Mouse (Mus musculus) testis, adult 2 months (tissue): ENCODE measurements around the gene Hist3h2ba.
A peak's percentile ranks its signal among the peaks of the same experiment; 100 is the strongest.

Source experiments
- CTCF ChIP-seq: fragments of 200-500 bp; IDR thresholded peaks from 2 replicates; pipeline ENCODE4 v1.5.1; 2012; ENCODE audit warnings: low read depth, mild to moderate bottlenecking, inconsistent platforms, low read length, moderate library complexity; ENCODE audit not compliant: control insufficient read depth, insufficient read depth, insufficient replicate concordance
- POLR2A ChIP-seq: fragments of 200-500 bp; IDR thresholded peaks from 2 replicates; pipeline ENCODE4 v1.6.1; 2012; ENCODE audit warnings: low read depth, mild to moderate bottlenecking, inconsistent platforms, low read length, moderate library complexity; ENCODE audit not compliant: control insufficient read depth

DNA sequence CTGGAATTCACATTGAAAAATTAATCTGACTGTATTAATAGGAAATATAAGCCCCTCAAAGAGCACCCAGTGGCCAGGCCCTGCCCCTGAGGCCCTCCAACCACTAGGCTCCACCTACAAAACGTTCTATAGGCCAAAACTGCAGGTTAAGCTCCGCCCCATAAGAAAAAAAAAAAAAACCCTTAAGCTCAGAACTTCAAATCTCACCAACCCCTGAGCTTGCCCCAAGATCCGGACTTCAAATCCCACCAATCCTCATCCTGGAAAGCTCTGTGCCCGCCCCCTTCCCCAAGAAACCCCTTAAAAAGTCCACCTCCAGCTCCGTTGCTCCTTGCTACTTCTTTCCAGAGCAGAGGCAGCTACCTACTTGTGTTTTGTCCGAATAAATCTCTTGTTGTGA lies 43.9 kb upstream of the Hist3h2ba start:
- TF ChIP-seq CTCF (no peak), POLR2A (0 out of 2 replicates have a peak, but pooled peaks have one; percentile 19)
